Mouse (Mus musculus) limb, embryonic 12.5 days (tissue): ENCODE data around the gene 9930021J03Rik. TPM values are rescaled to one million over a fixed set of nuclear protein-coding genes. Genes with fewer than 3 reads are reported as not detected.

ENCODE experiments used
- ATAC-seq: fragments of 200-750 bp; cut with Nextera tagmentation; 2 replicates; pipeline ENCODE4 v1.8.0; 2017; ENCODE audit warnings: low read depth, moderate TSS enrichment; ENCODE audit not compliant: insufficient number of reproducible peaks, insufficient read depth, low FRiP score, low TSS enrichment
- H3K27ac ChIP-seq: fragments of 300-500 bp; sonication (generic); 2 replicates; pipeline ENCODE4 v1.5.1; 2016; ENCODE audit warnings: mild to moderate bottlenecking, moderate library complexity
- H3K27me3 ChIP-seq: fragments of 300-500 bp; sonication (generic); 2 replicates; pipeline ENCODE4 v1.6.1; 2016; ENCODE audit warnings: mild to moderate bottlenecking, moderate library complexity
- H3K36me3 ChIP-seq: fragments of 300-500 bp; sonication (generic); 2 replicates; pipeline ENCODE4 v1.6.1; 2016; ENCODE audit warnings: mild to moderate bottlenecking, moderate library complexity
- H3K4me1 ChIP-seq: fragments of 300-500 bp; sonication (generic); replicated peaks from 2 replicates; pipeline ENCODE4 v1.6.1; 2016
- H3K4me2 ChIP-seq: fragments of 300-500 bp; sonication (generic); 2 replicates; pipeline ENCODE4 v1.6.1; 2016; ENCODE audit warnings: mild to moderate bottlenecking, moderate library complexity
- H3K4me3 ChIP-seq: fragments of 300-500 bp; sonication (generic); replicated peaks from 2 replicates; pipeline ENCODE4 v1.5.1; 2016; ENCODE audit warnings: mild to moderate bottlenecking
- H3K9ac ChIP-seq: fragments of 300-500 bp; sonication (generic); replicated peaks from 2 replicates; pipeline ENCODE4 v1.6.1; 2016; ENCODE audit warnings: mild to moderate bottlenecking, moderate library complexity
- H3K9me3 ChIP-seq: fragments of 300-500 bp; sonication (generic); 2 replicates; pipeline ENCODE4 v1.6.1; 2016; ENCODE audit warnings: mild to moderate bottlenecking, moderate library complexity
- WGBS: fragments of 180-500 bp; shearing (Covaris S2); methylation state at CpG from one replicate; pipeline ENCODE4 v1.1.7; 2016; 5-methylcytosine and 5-hydroxymethylcytosine counted together
- polyA plus RNA-seq: library from polyadenylated mRNA; unstranded; fragments of >200 nt; fragmentation: Nextera tagmentation; extraction: Ambion mirVana; gene quantifications from 2 replicates; pipeline ENCODE4 v1.2.1, GENCODE M21; 2016

The 9930021J03Rik gene
- polyA plus RNA-seq, 1 experiment from 2014 or later: 6.9 TPM

GRCm38 (mm10) chr19:29805101-29805916, 480 bp downstream of the 9930021J03Rik start:
- peaks cover 20% of the 10 kb centered on the region for H3K36me3 ChIP-seq
- peak; percentile 79 for ATAC-seq
- WGBS: 1% methylated on average over 72 of the region's 72 CpGs
- H3K9ac ChIP-seq: peak overlapping the region; percentile 90
- no peaks in the 10 kb centered on the region for H3K27me3 ChIP-seq
- no peaks in the 10 kb centered on the region for H3K9me3 ChIP-seq
- peak overlapping the region; percentile 81 for H3K4me2 ChIP-seq
- peak overlapping the region; percentile 94 for H3K4me3 ChIP-seq
- peaks cover 7% of the 10 kb centered on the region for H3K4me1 ChIP-seq
- H3K27ac ChIP-seq: peak overlapping the region; percentile 95

- H3K4me3 ChIP-seq: peak overlapping the region; percentile 28
- H3K4me2 ChIP-seq: peak overlapping the region; percentile 81
- H3K27ac ChIP-seq: no peak overlapping the region
- 47% methylated on average over 3 of the region's 3 CpGs for WGBS
- H3K36me3 ChIP-seq: peaks cover 6% of the 10 kb centered on the region; the same call in 1 of the 2 replicates
- H3K4me1 ChIP-seq: peaks cover 7% of the 10 kb centered on the region
- no peaks in the 10 kb centered on the region for H3K9me3 ChIP-seq
- no peak overlapping the region for H3K9ac ChIP-seq
- no peak for ATAC-seq
- no peaks in the 10 kb centered on the region for H3K27me3 ChIP-seq
Observed at GRCm38 (mm10) chr19:29803946-29804345, 1.8 kb downstream of the 9930021J03Rik start.

- no peak overlapping the region for H3K9ac ChIP-seq
- WGBS: 87% methylated on average over 3 of the region's 3 CpGs
- no peak overlapping the region for H3K4me3 ChIP-seq
- no peaks in the 10 kb centered on the region; the same call in 1 of the 2 replicates for H3K36me3 ChIP-seq
- no peak overlapping the region for H3K27ac ChIP-seq
- no peak for ATAC-seq
- no peaks in the 10 kb centered on the region for H3K4me1 ChIP-seq
- no peak overlapping the region for H3K4me2 ChIP-seq
- no peaks in the 10 kb centered on the region for H3K27me3 ChIP-seq
- no peaks in the 10 kb centered on the region for H3K9me3 ChIP-seq
Observed at GRCm38 (mm10) chr19:29797371-29797770, 8.4 kb downstream of the 9930021J03Rik start.

GRCm38 (mm10) chr19:29787997-29788396, 17.8 kb downstream of the 9930021J03Rik start:
- H3K4me1 ChIP-seq: no peaks in the 10 kb centered on the region

GRCm38 (mm10) chr19:29782914-29783313, 22.9 kb downstream of the 9930021J03Rik start:
- H3K36me3 ChIP-seq: peaks cover 25% of the 10 kb centered on the region; the same call in 1 of the 2 replicates
- no peaks in the 10 kb centered on the region for H3K27me3 ChIP-seq
- no peak overlapping the region for H3K4me2 ChIP-seq
- WGBS: 82% methylated on average over 2 of the region's 2 CpGs
- no peak overlapping the region for H3K27ac ChIP-seq
- H3K9ac ChIP-seq: no peak overlapping the region
- no peak for ATAC-seq
- H3K9me3 ChIP-seq: no peaks in the 10 kb centered on the region
- H3K4me3 ChIP-seq: no peak overlapping the region
- no peaks in the 10 kb centered on the region for H3K4me1 ChIP-seq

More at GRCm38 (mm10) chr19:29787997-29788396, 17.8 kb downstream of the 9930021J03Rik start:
- H3K9me3 ChIP-seq: no peaks in the 10 kb centered on the region
- H3K27me3 ChIP-seq: no peaks in the 10 kb centered on the region
- no peak overlapping the region for H3K9ac ChIP-seq
- peaks cover 20% of the 10 kb centered on the region; the same call in 1 of the 2 replicates for H3K36me3 ChIP-seq
- H3K4me2 ChIP-seq: no peak overlapping the region
- no peak overlapping the region for H3K4me3 ChIP-seq
- no peak for ATAC-seq
- no peak overlapping the region for H3K27ac ChIP-seq

- H3K9ac ChIP-seq: no peak overlapping the region
- WGBS: 86% methylated on average over 2 of the region's 2 CpGs
- H3K27ac ChIP-seq: no peak overlapping the region
- H3K9me3 ChIP-seq: no peaks in the 10 kb centered on the region
- no peak overlapping the region for H3K4me3 ChIP-seq
- H3K36me3 ChIP-seq: no peaks in the 10 kb centered on the region; the same call in 1 of the 2 replicates
- no peak overlapping the region for H3K4me2 ChIP-seq
- no peak for ATAC-seq
- H3K4me1 ChIP-seq: no peaks in the 10 kb centered on the region
- H3K27me3 ChIP-seq: no peaks in the 10 kb centered on the region
Observed at GRCm38 (mm10) chr19:29753939-29754338, 51.9 kb downstream of the 9930021J03Rik start.

GRCm38 (mm10) chr19:29750994-29751393, 54.8 kb downstream of the 9930021J03Rik start:
- no peak for ATAC-seq
- H3K36me3 ChIP-seq: peaks cover 5% of the 10 kb centered on the region; the same call in 1 of the 2 replicates
- H3K4me2 ChIP-seq: no peak overlapping the region
- no peak overlapping the region for H3K4me3 ChIP-seq
- H3K4me1 ChIP-seq: no peaks in the 10 kb centered on the region
- H3K9ac ChIP-seq: no peak overlapping the region
- no peaks in the 10 kb centered on the region for H3K27me3 ChIP-seq
- no peaks in the 10 kb centered on the region for H3K9me3 ChIP-seq
- 93% methylated on average over 3 of the region's 3 CpGs for WGBS
- H3K27ac ChIP-seq: no peak overlapping the region

GRCm38 (mm10) chr19:29743531-29743930, 62.3 kb downstream of the 9930021J03Rik start:
- Histone ChIP-seq H3K4me2 (no peak overlapping the region), H3K27ac (no peak overlapping the region), H3K4me1 (no peaks in the 10 kb centered on the region), H3K36me3 (peaks cover 5% of the 10 kb centered on the region; the same call in 1 of the 2 replicates), H3K9ac (no peak overlapping the region), H3K9me3 (no peaks in the 10 kb centered on the region), H3K27me3 (no peaks in the 10 kb centered on the region), H3K4me3 (no peak overlapping the region)
- no peak for ATAC-seq
- WGBS: 66% methylated on average over 5 of the region's 5 CpGs

- Histone ChIP-seq H3K4me2 (no peak overlapping the region), H3K9ac (no peak overlapping the region), H3K4me1 (no peaks in the 10 kb centered on the region), H3K27me3 (no peaks in the 10 kb centered on the region), H3K27ac (no peak overlapping the region), H3K4me3 (no peak overlapping the region), H3K9me3 (no peaks in the 10 kb centered on the region), H3K36me3 (no peaks in the 10 kb centered on the region)
- ATAC-seq: no peak
- 78% methylated on average over 1 of the region's 1 CpGs for WGBS
Observed at GRCm38 (mm10) chr19:29740661-29741060, 65.1 kb downstream of the 9930021J03Rik start.

- H3K4me3 ChIP-seq: no peak overlapping the region
- H3K4me2 ChIP-seq: no peak overlapping the region
- H3K27me3 ChIP-seq: no peaks in the 10 kb centered on the region
- H3K9ac ChIP-seq: no peak overlapping the region
- 81% methylated on average over 2 of the region's 2 CpGs for WGBS
- no peaks in the 10 kb centered on the region for H3K36me3 ChIP-seq
- H3K27ac ChIP-seq: no peak overlapping the region
- no peak for ATAC-seq
- no peaks in the 10 kb centered on the region for H3K9me3 ChIP-seq
- H3K4me1 ChIP-seq: no peaks in the 10 kb centered on the region
Observed at GRCm38 (mm10) chr19:29739608-29740007, 66.2 kb downstream of the 9930021J03Rik start.

GRCm38 (mm10) chr19:29735421-29735820, 70.4 kb downstream of the 9930021J03Rik start:
- Histone ChIP-seq H3K4me1 (no peaks in the 10 kb centered on the region), H3K27ac (no peak overlapping the region), H3K4me2 (no peak overlapping the region), H3K4me3 (no peak overlapping the region), H3K27me3 (no peaks in the 10 kb centered on the region), H3K36me3 (no peaks in the 10 kb centered on the region), H3K9ac (no peak overlapping the region), H3K9me3 (no peaks in the 10 kb centered on the region)
- WGBS: 78% methylated on average over 3 of the region's 3 CpGs
- ATAC-seq: no peak
